Mouse (Mus musculus) induced T-regulatory cell, adult 2 months (primary cell): ENCODE measurements around the gene Unc50.

Source experiments
- DNase-seq: peaks from one replicate; pipeline ENCODE4 v3.0.0-alpha.2; 2012; ENCODE audit warnings: low read depth

The Unc50 gene

DNA sequence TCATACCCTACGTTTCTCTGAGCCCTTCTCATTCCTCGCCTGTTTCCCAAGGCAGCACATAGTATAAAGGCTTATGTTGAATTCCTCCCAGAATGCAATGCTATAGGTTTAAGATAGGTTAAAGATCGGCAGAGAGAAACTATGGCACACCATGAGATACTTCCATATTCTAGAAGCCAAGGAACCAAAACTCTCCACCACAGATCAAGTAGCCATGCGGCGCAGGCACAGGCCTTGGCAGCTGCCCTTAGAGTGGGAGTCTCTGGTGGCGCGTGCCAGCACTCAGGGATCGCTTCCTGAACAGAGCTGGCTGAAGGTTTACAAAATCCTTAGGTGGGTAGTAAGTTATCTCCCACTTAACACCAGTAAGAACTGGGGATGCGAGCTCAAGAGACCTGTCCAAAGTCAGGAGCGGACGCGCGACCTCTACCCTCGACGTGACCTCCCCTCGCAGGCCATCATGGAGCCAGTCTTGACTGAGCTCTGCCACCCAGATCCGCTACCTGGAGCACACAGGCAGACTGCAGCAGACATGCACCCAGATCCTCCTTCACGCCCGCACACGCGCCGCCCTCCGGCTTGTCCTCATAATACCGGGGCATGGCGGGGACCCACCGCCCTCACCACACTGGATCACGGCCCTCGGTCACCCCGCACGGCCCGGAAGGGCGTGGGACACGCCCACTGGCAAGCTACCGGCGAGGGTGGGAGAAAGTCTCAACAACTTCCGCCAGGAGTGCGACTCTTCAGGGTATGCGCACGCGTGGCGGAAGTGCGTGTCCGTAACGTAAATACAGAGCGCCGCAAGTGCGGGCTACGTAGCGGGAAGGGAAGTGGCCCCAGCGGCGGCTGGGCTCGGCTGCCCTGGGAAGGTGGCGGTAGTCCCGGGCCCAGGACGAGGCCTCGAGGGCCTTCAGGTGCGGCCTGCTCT, at the start of gene Unc50, which contains the start of gene Coa5:
TSS of gene Unc50 (plus strand) at position 774 of the 931 bp plus-strand sequence.
TSS of gene Coa5 (minus strand) at position 738 of the 931 bp plus-strand sequence.
- DNase-seq = peak; percentile 98

DNA sequence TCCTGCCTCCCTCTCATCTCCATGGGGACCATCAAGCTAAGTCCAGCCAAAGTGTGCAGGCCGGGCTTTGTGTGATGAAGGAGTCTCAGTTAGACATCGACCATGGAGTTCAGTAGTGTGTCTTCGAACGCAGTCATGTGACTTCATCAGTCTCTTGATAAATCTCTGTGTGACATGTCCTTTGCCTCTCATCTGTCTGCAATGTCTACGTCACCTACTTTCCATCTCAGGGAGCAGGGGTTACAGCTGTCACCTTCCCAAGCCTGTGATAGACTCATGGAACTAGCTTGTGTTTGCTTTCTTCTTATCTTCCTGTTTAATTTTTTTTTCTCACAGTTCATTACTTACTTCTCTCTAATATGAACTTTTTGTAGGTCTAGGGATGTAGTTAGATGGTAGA, 49.0 kb upstream of the Unc50 start:
- DNase-seq = no peak

DNA sequence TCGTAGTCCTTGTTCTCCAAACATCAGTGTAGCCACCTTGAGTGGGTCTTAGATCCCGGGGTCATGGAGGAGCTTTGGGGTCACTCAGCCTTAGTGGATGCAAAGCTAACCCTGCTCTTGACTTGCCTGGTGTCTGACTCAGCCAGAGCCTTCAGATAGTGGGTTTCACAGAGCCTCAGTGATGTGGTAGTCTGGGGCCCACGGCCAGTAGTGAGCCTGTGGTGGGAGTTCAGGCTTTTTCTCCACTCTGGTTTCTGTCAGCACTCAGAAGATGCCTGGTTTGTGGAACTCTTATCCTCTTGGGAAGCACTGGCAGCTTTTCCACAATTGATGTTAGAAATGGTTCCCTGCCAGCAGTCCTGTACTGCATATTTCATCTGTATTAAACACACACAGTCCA, 45.6 kb upstream of the Unc50 start:
- no peak for DNase-seq

DNA sequence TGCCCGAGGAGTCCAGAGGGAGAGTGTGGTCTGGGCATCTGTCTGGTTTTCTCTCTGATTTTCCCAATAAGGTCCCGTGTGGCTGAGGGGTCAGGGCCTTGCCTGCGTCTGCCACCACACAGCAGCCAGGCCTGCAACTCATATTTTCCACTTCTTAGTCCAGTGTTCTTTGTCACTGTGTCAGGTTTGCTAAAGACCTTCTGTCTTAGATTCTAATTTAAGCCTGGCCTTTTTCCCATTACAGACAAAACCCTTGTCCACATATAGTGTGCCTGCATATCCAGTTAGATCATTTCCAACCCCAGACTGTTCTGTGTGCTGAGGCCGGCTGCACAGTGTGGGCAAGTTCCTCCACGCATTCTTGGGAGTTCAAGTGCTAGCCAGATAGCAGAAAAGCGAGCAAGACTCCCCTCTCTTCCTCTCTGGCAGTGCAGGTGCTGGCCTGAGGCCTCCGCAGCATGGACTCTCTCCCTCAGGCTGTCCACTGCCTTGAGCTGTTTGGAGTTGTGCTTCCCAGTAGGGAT, 43.4 kb upstream of the Unc50 start:
- DNase-seq = no peak

DNA sequence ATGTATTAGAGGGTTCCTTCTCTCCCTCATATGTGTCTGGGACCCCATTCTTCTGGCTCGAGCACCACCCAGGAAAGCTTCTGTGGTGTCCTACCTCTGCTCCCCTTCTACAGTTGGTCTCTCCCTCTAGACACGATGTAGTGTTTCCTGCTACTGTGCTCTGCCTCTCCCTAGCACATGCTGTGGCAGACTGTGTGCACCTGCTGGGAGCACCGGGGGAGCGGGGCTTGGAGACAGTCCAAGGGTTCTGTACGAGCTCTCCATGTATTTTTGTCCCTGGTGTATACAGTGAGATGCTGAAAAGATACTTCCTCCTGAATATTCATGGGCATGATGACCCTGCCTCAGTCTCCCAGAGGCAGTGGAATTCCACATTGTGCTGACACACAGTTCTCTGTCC, 36.8 kb upstream of the Unc50 start:
- DNase-seq = no peak

DNA sequence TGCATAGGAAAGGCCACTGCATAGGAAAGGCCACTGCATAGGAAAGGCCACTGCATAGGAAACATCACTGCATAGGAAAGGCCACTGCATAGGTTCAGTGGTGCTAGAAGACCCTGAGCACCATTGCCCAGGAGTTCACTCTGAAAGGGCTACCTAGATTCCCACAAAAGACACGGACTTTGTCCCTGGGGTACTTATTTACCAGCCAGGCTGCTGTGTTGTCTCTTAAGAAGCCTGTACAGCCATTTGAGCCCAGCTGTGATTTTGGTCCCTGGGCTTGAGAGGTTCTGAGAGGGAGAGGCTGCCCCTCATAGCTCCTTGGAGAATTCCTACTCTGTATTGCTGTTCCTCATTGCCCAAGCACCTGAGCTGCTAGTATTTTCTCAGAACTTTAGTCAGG, 33.5 kb upstream of the Unc50 start:
- no peak for DNase-seq

DNA sequence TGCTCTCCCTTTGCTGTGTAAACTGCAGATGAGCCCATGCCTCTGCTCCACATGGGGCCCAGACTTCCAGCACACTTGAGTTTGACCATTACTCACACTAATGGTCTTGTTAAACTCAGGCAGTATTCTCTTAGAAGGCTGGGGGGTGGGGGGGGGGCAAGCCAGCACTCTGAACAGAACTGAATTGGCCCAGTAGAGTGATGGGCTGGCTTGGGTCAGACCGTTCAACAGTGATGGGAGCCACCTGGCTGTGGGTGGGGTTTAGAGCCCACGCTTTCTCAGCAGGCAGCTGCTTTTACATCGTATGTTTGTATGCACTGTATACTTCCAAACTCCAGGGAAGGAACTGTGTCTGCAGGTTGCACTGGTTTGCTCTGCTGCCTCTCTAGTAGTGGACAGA, 31.0 kb upstream of the Unc50 start:
- no peak for DNase-seq

DNA sequence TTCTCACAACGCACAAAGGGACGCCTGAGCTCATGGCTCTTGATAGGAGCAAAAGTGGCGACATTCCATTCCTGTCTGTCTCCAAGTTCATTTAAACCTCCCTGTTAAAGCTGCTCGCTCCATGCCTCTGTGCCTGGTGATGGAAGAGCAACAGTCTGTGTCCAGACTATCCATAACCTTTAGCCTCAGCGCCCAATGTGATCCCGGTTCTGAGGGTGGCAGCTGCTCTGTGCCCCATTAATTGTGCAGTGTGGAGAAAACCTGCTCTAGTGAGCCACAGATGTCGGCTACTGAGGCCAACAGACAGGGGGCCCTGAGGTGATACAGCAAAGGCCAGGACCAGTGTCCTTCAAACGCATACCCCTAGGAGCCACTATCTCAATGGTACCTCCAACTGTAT, 30.2 kb upstream of the Unc50 start:
- no peak for DNase-seq

DNA sequence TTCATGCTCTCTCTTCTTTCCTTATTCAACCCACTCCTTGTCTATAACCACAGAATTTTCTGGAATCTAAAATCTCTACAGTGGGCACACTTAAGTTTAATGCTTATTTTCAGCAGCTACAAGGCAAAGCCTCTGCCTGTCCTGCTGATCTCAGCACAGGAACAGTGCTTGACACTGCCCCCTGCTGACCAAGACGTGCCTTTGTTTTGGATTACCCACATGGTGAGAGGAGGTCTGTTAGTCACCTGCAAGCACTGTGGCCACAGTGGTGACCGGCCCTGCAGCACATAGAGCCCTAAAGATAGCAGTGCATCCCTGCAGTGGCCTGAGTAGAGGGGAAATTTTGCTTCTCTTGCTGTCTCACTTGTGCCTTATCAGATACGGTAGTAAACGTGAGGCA, 28.3 kb upstream of the Unc50 start:
- DNase-seq = peak; percentile 75

DNA sequence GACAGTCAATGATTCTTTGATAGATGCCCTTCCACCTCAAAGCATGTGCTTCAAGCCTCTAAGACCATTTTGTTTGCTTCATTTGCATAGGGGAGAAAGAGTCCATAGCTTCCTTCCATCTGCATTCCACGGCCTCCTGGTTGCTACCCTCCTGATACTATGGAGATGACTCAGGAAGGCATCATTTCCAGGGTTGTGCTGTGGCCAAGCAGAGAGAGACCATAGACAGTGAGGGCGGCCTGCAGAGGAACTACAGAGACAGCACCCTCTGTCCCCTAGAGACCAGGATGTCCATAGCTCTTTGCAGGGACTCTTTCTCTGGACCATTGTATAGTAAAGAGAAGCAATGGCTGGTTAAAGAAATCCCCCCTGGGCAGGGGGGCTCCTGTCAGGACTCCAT, 24.8 kb upstream of the Unc50 start:
- DNase-seq = no peak

DNA sequence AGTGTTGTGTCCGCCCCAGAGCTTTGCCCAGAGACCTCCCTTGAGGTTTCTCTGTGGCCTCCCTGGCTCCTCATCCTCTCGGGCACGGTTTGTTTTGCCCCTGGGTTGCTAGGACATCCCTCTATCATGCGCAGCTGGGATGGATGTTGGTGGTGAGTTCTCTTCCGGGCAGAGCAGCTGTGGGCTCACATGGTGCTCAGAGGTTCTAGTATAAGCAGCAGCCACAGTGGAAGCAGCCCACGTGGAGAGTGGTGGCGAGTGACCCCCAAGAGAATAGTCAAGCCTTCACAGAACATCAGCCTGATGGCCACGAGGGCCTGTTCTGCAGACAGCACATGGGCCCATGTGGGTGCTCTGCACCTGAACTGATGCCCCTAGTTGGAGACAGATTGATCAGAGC, 22.7 kb upstream of the Unc50 start:
- DNase-seq = no peak

DNA sequence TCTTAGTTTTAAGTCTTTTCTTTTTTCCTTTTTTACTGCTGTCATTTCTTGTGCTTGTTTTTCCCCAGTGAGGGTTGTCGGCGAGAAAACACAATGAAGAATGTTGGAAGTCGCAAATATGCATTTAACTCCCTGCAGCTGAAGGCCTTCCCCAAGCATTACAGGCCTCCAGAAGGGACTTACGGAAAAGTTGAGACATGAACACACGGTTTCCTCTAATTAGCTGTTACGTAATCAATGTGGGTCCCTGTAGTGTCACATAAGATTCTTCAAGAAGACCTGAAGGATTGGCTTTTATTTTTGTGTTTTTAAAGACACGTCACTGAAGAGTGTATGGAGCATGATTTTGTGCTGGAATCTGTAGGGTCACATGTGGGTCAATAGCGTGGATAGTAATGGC, 21.9 kb upstream of the Unc50 start:
- DNase-seq = no peak

DNA sequence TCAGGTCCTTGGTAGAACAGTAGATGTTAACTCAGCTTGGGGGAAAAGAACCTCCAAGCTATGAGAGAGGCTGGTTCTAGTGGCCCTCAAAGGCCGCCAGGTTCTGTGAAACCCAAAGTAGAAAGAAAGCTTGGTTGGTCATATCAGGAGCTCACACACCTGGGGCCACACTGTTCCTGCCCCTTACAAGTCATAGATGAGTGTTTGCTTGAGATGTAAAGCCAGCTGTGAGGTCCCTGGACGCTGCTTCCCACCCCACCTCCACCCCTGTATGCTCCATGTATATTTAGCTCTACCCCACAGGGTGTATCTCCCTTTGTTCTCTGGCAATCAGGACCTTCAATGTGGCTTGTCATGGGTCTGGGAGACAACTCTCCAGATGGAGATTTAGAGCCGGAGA, 21.3 kb upstream of the Unc50 start:
- no peak for DNase-seq

DNA sequence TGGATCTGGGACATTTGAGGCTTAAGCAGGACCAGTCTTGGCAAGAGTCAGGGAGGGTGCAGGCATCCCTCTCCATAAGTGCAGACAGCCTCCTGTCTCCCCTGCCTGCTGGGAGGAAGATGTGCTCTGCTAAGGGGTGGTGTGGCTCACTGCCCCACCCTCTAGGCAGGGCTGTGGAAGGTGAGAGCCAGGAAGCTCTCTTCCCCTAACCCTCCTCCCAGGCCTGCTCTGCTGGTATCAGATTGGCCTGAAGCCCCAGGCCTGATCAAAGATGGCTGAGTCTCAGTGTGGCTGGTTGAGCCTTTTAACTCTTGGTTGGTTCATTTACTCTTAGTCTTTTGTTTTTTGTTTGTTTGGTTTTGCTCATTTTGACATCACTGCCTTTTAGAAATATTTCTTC, 20.3 kb upstream of the Unc50 start:
- no peak for DNase-seq

DNA sequence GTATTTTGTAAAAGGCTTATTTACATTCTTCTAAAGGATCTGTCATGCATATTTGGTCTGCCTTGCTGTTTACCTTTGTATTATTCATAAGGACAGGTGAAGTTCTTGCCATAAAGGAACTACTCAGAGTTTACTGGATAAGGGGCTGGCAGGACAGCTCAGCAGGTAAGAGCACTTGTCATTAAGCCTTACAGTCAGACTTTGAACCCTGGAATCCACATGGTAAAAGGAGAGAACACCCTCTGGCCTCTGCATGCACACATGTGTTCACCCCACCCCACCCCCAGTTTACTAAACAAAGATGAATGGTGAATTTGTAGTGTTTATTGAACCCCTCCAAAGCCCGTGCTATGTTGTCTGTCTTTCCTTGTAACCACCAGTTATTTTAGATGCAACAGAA, 14.5 kb upstream of the Unc50 start:
- no peak for DNase-seq

DNA sequence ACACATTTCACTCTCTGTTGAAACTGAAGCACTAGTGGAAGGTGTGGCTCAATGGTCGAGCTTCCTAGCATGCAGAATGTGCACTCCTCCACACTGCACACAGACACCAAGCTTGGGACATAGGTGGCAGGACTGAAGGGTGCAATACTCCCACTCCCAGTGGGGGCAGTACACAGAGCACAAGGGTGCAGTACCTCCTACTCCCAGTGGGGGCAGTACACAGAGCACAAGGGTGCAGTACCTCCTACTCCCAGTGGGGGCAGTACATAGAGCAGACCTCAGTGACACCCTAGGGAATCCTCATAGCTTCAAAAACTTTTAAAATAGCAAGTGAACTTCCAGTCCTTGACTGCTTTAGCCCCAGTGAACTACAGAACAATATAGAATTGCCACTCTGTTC, 10.5 kb upstream of the Unc50 start:
- DNase-seq = peak; percentile 80

DNA sequence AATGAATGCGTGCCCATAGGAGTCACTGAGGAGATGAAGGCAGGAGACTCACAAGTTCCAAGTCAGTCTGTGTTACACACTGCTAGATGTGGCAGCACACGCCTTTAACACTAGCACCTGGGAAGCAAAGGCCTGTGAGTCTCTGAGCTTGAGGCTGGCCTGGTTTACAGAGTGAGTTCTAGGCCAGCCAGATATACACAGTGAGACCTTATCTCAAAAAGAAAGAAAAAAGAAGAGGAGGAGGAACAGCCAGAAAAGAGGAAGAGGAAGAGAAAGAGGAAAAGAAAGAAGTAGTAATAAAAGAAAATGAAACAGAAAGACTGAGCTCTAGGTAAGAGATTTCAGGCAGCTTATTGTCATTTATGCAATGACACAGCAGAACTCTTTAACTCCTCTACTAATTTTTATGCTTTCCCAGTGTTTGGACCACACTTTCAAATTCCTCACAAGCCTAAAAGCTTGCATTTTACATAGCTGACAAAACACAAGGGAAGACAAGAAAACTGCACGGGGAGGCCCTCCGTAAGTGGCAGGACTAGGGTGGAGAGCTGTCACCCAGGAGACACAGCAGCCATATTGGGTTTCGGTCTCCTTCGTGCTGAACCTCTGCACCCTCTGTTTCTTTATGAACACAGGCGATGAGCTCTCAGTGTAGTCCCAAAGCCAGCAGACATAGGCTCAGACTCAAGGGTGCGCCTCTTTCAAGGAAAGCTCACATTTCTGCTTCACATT, 2.6 kb upstream of the Unc50 start:
- no peak for DNase-seq

DNA sequence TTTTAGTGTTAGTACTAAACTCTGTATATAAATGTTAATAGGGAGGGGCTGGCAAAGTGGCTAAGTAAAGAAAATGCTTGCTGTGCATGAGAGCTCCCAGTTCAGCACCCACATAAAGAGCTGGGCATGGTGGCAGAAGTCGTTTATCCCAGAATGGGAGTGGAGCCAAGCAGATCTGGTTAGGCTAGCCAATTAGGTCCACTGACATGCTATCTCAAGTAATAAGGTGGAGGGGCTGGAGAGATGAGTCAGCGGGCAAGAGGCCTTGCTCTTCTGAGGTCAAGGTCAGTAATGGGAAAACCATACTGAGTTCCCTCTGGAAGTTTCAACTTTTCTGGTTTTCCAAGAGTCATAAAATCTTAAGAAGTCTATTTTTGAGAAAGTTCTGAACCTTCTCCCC, 1.0 kb upstream of the Unc50 start:
- peak; percentile 19 for DNase-seq

DNA sequence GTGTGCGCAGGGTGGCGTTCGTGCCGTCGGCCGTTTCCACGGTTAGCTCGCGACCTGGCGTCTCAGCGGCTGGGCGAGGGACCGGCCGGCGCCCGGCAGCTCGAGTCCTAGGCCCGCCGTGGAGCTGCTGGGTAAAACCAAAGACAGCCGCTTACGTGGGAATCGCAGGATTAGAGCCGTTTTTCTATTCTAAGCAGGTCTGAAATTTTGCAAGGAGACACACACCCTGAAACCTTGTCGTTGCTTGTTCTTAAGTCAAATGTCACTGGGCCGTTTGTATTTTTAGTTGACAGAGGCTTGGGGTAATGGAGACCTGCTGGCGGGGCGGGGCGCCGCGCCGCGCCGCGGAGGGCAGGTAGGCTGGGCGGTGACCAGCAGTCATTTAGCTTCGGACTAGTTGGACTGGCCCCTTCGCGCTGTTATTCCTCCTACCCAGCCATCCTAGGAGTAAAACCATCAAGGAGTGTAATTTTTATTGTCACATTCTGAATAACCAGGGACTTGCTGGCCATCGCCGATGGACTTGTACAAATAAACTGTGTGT, 430 bp downstream of the Unc50 start:
- DNase-seq = no peak

DNA sequence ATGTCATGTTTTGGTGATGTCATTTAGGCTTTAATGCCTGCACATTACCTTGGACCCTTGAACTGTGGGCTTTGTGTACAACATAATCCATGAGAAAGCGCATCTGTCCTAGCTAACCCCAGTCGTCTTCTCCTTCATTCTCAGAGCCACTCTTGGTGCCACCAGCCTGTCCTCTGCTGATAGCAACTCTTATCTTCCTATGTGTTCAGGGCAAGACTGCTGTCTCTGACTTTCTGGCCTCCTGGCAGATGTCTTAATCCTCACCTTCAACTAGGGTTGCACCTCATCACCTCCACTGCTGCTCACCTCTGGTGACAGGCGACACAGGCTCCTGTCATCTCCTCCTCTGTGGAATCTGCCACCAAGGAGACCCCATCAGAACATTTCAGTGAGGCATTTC, 6.5 kb downstream of the Unc50 start:
- DNase-seq = no peak

DNA sequence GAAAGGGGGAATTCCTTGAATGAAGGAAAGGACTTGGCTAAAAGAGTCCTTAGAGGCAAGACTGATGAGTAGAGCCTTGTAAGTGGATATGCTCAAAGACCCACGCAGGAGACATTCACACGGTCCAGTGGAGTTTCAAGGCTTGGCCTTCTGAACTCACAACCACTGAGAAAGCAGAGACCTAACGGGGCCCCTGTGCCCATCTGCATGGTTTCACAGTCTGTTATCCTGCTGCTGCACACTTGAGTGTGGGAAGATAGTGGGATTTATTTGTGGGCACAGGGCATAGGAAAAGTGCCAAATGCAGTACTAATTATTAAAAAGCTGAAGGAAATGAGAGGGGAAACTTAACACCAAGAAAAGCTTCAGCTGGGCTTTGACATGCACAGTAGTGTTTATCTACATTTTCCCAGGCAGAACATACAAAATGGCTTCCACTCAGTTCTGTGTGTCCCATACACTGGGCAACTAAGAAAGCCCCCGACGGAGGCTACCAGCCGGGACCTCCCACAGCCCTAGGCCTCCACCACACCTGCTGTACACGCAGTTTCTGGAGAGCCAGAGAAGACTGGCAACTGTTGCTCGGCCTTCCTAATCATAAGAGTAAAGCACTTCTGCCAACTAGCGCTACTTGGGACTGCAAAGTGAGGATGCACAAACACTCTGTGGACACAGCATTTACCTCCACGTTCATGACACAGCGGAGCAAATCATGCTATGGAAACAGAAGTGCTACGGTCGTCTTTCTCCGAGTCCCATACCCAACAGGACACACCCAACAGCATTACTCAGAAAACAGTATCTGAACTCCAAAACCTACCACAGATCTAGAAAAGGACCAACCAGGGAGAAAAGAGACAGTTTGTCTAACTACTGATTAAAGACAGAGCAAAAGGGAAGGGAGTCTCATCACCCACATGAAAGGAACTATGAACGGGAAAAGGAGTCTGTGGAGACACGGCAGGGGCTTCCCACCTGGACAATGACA, 13.2 kb downstream of the Unc50 start:
- DNase-seq = no peak
